Mouse (Mus musculus): ENCODE measurements around the gene Gna14. TPM values are rescaled to one million over a fixed set of nuclear protein-coding genes. Genes with fewer than 3 reads are reported as not detected.

The Gna14 gene
- total RNA-seq, 2 experiments from 2014 or later = 1.4 TPM; not detected in 1

DNA sequence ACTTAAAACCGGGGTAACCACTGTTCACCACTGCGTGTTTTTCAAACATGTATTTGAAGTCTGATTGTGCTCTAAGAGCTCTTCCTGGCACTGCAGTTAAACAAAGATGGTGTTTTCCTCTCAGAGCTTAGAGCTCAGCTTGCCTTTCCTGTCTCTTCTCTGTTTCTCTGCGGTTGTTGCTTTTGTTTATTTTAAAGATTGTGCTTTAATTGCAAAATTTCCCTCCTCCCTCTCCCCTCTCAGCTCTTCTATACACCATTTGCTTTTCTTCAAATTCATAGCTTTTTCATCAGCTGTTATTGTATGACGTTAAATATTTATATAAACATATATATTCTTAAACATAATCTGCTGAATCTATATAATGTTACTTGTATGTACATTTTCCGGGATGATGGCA lies 66.5 kb downstream of the Gna14 start:
- no peak for ATAC-seq (replicated peaks; ENCODE audit: poor library complexity, severe bottlenecking)

DNA sequence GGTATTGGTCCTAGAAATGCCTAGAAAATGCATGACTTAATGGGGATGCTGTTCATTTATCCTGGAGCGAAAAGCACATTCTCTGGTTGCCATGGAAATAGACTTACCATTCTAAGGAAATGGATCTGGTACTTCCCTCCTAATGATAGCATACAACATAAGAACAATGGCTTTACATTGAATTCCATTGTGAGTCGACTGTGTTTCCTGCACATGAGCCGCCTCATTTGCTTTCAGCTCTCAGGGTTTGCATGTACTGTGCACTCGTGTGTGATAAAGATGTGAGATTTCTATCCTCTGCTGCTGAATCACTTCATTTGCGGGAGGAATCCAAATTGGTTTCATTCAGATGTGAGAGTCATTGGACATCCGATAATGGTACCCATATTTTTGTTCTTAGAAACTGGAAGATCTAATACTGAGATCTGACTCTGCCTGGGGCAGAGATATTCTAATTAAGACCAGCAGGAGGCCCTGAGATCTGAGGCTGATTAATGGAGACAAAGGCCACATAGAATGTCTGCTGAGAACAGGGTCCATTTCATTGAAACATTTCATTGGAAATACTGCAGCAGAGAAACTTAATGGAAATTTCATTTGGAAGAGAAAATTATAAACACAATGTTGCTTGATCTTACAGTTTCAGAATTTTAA lies 71.3 kb downstream of the Gna14 start:
- ATAC-seq (replicated peaks; ENCODE audit: poor library complexity, severe bottlenecking) = no peak

DNA sequence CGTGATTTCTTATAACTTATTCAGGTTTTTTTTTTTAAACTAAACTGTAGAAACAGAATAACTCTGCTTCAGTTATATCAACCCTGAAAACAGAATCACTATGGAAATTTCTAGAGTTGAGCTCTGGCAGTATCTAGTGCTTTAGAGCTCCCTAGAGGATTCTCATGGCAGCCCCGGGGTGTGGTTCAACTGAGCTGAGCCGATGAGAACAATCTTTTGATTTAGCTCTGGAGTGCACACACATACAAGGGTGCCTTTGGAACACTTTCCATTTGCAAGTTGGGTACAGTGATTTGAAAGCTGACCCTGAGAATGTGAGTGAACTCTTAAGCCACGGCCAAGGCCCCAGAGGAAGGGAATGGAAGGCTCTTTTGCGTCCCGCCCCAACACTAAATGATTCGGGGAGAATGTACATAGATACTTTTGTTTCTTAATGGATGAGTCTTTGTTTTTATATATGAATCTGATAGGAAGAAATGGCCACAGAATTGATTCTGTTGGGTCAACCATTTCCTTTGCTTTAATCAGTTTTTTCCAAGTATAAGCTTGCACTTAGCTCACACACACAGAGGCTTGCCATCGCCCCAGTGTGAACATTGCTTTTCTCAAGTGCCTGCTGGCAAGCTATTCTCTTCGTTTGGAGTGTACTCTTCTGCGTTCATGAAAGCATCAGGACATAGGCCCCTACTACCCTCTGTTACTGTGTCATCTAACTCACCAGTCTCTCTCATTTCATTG lies 75.0 kb downstream of the Gna14 start:
- no peak for ATAC-seq (replicated peaks; ENCODE audit: poor library complexity, severe bottlenecking)

DNA sequence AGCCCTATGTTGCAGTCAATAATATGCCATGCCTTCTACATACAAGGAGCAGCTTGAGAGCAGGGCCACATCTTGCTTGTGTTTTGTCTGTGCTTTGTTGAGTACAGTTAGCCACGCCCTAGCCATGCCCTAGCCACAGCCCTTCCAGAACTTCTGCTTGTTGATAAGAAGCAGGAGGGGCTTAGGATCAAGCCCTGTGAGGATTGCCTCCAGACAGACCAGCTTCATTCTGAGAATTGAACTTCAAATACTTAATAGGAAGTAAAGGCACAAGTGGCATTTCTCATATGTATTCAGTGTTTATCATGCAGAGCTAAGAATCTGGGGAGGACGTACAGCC lies 75.5 kb downstream of the Gna14 start:
- ATAC-seq (replicated peaks; ENCODE audit: poor library complexity, severe bottlenecking) = peak; percentile 40; the same call in 1 of the 2 replicates

DNA sequence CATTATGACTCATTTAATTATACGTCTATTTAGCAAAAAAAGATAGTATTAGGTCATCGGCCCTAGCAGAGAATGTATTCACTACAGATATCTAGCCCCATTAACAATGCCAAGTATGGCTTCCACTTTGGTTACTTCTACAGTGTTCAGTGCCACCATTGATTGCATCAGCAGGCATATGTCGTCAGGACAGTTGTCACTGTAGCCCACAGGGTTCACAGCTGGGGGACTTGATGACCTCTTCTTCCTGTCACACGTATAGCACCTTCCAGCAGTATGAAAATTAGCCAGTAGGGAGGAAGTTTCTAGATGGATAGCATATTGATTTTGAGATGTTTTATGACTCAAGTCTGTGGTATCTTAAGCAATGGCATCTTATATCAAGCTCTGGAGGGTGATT lies 78.6 kb downstream of the Gna14 start:
- peak; percentile 74 for ATAC-seq (replicated peaks; ENCODE audit: poor library complexity, severe bottlenecking)

DNA sequence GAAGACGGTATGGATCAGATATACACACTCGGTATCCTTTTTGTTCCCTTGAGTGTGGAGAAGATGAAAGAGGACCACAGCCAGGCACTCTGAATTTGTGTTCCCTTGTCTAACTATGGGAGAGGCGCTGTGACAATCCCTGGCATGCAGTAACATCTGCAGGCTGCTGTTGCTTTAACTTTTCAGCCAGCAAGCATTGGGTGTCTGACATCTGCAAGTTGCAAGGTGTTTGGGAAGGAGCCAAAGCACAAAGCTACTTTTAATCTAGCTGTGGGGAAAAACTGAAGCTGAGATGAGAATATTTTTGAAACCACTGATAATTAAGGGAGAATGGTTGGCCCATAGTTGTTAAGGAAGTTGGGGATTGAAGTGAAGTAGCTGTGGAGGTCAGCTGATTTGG lies 83.0 kb downstream of the Gna14 start:
- ATAC-seq (replicated peaks; ENCODE audit: poor library complexity, severe bottlenecking) = no peak

DNA sequence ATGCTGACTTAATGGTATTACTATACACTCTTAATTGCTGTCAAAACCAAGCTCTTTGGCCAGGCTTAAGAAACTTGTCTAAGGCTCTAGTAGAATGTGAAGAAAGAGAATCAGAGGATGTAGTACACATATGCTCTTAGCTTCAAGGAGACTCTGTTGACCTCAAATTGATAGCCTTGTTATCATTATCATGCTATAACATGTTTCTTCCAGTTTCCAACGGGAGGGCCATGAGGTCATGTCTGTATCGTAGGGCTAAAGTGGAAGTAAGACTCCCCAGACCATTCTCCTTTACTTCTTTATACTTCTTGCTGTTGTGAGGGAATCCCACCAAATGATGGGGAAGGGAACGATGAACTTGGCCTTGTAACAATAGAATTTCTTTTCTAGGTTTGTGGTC lies 85.0 kb downstream of the Gna14 start:
- no peak for ATAC-seq (replicated peaks; ENCODE audit: poor library complexity, severe bottlenecking)

DNA sequence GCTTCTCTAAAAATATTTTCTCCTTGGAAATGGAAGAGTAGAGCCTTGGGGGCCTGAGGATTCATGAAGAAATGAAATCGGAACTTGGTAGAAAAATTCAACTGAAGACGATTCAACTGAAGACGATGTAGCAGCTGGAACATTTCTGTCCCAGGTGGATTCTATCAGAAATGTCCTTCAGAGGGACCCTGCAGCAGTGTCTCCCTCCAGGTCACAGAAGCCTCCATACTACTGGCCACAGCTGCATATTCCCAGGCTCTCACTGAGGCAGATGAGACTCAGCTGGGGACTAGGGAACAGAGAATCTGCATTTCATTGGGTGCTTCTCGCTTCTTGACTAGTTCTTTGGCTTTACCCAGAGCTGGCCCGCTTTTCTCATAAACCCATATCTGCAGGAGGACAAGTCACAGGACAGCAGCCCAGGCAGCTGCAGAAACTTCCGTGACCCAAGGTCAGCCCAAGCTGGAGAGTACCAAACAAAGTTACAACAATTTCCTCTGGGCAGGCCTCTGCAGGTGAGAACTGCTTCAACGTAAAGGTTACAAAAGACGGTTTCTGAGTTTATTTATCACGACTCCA lies 90.8 kb downstream of the Gna14 start:
- ATAC-seq (replicated peaks; ENCODE audit: poor library complexity, severe bottlenecking) = no peak

DNA sequence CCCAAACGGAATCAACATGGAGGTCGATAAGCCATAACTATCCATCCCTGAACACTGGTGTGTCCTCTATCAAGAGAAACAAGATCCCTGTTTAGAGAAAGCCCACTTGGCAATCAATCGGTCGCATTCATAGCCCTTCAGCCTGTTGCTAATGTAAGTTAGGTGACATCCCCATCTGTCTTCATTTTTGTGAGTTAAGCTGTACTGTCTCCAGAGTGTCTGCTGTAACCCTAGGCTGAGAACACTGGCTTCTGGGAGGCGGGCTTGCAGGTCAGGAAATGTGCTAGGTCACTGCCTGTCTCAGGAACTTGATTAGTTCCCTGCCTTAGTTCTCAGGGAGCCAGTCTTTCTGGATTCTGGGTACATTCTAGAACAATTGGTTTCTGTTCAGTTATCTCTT lies 91.5 kb downstream of the Gna14 start:
- no peak for ATAC-seq (replicated peaks; ENCODE audit: poor library complexity, severe bottlenecking)

DNA sequence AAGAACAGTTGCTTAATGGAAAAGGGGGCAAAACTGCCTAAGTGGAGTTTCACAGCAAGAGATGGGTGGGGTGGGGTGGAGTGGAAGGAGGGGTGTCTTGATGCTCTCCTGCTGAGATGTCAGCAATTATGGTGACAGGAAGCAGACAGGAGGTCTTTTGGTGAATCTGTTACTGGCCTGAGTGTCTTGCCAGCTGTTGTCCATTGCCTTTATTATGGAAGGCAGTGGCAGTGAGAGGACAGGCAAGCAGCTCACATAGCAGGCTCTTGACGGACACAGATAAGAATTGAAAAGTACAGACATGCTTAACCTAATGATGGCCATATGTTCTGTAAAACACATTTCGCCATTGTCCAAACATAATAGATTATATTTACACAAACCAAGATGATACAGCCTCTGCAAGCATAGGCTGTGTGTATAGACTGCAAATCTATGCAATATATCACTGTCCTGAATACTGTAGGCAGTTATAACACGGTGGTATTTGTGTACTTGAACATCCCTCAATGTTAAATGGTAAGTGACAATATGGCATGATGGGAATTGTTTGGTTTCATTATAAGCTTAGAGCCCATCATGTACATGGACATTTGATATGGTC lies 92.8 kb downstream of the Gna14 start:
- no peak for ATAC-seq (replicated peaks; ENCODE audit: poor library complexity, severe bottlenecking)

DNA sequence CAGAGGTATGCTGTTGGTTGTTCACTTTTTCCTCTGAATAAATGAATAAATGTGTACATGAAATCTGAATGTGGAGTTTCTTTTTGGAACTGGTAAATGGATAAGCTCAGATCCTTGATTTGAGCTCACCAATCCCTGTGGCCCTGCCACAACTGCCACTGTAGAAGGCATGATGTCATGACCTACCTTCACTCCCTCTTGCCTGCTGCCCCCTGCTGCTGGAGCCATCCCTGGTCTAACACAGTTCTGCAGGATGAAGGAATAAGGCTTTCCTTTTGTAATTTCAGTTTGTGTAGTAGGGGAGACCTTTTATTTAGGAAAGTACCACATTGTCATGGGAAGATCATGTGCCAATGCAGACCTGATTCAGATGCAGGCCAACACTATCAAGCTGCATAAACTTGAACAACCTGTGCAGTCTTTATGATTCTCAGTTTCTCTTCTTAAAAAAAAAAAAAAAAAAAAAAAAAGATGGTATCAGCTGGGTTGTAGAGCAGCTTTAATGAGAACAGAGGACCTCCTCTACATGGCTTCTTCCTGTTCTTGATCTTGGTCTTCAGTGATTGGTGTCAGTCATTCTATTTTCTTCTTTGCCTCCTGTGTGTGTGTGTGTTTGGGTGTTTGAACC lies 93.8 kb downstream of the Gna14 start:
- peak; percentile 80 for ATAC-seq (replicated peaks; ENCODE audit: poor library complexity, severe bottlenecking)

DNA sequence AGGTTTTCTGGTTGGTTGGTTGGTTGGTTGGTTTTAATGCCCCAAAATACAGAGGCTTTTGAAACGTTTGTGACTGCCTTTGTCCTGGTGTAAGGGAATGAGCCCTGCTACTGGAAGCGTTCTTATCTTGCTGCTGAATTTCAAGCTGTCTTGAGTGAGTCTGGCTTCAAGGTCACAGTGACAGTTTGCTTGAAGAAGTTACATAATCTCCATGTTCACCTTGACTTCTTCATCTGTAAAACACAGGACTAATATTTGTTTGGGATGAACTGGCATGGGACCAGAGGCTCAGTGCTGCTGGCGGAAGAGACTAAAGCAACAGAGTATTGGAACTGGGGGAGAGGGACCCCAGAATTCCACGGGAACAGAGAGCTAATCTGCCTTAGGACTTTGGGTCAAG lies 94.4 kb downstream of the Gna14 start:
- no peak for ATAC-seq (replicated peaks; ENCODE audit: poor library complexity, severe bottlenecking)

DNA sequence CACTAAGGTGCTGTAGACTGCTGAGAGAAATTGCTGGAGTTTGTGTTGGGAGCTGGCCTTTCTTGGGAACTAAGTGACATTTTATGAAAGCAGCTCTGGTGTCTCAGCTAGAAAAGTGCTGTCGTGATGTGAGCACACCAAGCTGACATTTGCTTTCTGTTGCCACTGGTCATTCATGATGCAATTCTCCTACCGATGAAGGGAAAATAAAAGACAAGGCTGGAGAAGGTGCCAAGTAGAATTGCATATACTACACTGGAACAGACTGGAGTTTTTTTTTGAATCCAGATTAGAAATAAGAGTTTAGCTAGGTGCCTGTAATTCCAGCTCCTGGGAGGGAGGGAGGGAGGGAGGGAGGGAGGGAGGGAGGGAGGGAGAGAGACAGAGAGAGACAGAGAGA lies 98.7 kb downstream of the Gna14 start:
- ATAC-seq (replicated peaks; ENCODE audit: poor library complexity, severe bottlenecking) = no peak

DNA sequence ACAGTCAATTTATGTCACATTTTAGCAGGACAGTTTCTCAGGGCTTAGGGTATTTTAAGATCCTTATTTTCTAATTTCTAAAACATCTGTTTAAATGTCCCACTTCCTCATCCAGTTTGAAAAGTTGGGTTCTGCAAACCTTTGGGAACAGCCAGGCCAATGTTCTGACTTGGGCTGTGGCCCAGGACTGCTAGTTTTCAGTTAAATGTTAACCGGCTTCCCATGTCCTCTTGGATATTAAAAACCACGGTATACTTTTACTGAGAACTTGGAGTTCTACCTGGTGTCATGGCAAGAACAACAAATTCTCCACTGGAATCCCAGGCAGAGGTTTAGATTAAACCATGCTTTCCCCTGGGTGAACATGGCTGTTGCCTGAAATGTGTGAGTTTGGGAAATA lies 102.9 kb downstream of the Gna14 start:
- no peak for ATAC-seq (replicated peaks; ENCODE audit: poor library complexity, severe bottlenecking)

DNA sequence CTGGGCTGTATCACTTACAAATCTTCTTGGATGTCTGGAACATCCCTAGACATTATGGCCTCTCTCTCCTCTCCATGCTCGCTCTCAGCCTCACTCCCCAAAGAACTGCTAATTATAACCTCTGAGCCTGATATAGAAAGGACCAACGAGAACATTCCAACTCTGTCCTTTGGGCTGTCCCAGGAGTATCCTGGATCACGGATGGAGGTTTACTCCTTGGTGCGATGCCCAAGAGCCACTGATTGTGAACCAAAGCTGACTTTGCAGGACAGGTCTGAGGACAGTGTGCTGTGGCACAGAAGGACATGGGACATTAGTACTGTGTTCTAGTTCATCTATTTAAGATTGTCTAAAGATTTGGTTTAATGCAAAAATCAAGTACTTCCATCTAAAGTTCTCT lies 108.1 kb downstream of the Gna14 start:
- no peak for ATAC-seq (replicated peaks; ENCODE audit: poor library complexity, severe bottlenecking)

DNA sequence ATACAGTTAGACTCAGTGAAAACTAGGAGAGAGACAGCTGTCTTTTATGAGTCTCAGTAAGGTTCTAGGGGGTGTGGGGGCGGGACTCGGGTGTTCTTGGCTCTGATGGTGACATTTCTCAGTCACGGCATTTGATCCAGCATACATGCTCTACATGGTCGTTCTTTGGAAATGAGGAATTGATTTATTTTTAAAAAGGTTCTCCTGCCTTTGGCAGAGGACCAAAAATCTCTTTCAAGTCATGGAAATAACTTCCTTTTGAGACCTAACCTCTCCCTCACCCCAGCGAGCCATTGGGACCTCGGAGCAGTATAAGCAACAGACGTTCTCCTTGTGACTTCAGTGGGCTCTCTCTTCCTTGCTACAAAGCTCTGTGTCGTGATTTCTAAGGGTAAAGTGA lies 121.4 kb downstream of the Gna14 start:
- ATAC-seq (replicated peaks; ENCODE audit: poor library complexity, severe bottlenecking) = no peak

DNA sequence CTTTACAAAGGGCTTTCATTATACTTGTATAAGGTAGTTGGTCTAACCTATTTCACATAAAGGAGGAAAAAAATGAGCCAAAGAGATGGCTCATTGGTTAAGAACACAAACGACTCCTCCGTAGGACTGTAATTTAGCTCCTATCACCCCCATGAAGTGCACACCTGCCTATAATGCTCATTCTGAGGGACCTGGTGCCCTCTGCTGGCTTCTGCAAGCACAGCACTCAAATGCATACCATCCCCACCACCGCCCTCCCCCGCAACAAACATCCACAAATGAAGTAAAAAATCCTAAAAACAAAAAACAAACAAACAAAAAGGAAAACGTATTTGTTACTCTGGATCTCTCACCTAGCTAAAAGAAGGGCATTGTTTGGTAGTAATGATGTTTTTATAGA lies 122.4 kb downstream of the Gna14 start:
- peak; percentile 50 for ATAC-seq (replicated peaks; ENCODE audit: poor library complexity, severe bottlenecking)

DNA sequence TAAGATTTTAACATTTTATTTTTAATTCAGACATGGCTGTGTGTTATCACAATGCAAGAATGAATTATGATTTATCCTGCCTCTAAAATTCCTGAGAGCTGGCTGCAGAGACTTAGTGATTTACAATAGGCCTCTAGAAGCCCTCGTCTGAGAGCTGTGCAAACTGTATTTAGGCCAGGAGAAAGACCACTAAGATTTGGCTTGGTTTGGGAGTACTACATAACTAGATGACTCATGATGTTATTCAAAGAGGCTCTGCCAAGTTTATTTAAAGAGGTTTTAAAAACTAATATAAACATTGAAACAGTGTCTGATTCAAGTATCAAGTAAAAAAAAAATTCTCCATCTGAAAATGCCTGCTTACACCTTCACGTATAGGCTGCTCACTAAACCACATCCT lies 123.0 kb downstream of the Gna14 start:
- no peak for ATAC-seq (replicated peaks; ENCODE audit: poor library complexity, severe bottlenecking)

DNA sequence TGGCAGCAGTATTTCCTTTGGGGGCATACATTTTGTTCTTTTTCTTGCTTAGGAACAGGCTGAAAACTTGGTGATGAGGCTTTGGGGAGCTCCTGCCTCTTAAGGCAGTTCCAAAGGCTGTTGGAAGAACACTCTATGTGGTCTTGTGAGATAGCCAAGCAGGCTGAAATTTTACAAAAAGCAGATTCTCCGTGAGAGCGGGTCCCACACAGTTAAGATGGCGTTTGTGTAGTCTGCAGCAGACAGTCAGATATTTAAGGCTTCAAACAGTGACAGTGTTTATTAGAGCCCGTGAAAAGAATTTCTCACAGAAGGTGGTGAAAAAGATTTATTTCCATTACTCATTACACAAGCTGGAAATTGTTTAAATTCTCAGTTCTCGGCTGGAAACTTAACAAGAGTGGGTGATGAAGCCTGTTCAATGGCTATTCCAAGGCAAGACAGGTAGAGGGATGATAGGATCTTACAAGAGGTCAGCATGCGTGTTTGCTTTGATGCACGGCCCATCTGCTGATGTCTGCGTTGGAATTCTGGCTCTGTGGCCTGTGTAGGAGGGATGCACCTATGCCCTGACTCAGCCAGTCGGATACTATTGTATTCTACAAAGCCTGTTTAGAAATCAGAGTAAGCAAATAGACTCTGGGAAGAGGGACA lies 123.8 kb downstream of the Gna14 start:
- no peak for ATAC-seq (replicated peaks; ENCODE audit: poor library complexity, severe bottlenecking)

DNA sequence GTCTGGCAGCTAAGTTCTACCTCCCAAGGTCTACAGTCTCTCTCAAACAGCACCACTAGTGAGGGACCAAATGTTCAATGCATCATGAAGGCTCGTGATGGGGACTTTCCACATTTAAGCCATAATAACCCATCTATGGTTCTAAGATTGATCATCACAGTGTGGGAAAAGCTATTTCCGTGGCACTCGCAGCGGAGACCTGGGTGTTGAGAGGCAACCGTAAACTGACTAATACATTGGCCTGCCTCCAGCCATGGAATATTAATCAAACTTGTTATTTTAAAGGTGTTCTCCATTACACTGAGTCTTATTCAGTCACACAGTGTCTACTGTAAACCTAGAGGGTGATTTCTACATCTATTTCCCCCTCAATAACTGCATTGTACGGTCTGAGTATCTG lies 127.1 kb downstream of the Gna14 start:
- no peak for ATAC-seq (replicated peaks; ENCODE audit: poor library complexity, severe bottlenecking)

DNA sequence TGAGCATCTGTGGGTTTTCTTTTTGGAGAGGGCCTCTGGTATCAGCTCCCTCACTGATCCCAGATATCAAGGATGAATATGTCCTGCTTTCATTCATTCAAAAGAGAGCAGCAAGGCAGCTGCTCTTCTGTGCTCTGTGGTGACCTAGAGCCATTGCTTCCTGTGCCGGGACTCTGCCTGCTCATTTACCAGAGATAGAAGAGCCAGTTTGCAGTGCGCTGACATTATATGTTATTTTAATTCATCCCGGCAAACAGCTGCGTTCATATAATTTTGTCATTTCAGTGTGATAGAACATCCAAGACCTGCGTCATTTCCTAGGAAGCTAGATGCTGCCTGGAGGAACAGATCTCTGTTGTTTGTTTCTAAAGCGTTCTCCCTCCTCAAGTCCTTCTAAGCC lies 141.2 kb downstream of the Gna14 start:
- no peak for ATAC-seq (replicated peaks; ENCODE audit: poor library complexity, severe bottlenecking)

Data from granulocyte monocyte progenitor cell, adult 5-6 weeks (primary cell).